Mouse (Mus musculus): ENCODE data around the gene Akain1.

Akain1 gene

DNA sequence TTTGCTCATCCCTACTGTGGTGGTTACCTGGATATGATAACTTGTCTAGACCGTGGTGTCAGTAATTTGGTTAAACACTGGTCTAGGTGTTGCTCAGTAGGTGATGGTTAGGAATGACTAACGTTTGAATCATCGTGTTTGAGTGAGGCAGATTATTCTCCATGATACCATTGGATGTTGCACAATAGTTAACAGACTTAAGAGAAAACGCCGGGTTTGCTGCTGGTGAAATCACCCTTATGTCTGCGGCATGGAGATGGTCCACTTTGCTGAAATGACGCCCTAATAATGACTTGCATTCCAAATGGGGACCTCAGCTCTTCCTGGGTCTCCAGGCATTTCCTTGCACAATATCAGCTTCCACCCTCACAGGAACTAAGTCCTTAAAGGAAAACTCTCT is 22.6 kb downstream of the Akain1 start:
- no peak for TF ChIP-seq GATA4 (IDR thresholded peaks at IDR 0.05; ENCODE audit: insufficient replicate concordance, low read length)

GRCm38 (mm10) chr17:69463037-69463436 is 23.9 kb downstream of the Akain1 start:
- no peak for TF ChIP-seq GATA4 (IDR thresholded peaks at IDR 0.05; ENCODE audit: insufficient replicate concordance, low read length)

DNA sequence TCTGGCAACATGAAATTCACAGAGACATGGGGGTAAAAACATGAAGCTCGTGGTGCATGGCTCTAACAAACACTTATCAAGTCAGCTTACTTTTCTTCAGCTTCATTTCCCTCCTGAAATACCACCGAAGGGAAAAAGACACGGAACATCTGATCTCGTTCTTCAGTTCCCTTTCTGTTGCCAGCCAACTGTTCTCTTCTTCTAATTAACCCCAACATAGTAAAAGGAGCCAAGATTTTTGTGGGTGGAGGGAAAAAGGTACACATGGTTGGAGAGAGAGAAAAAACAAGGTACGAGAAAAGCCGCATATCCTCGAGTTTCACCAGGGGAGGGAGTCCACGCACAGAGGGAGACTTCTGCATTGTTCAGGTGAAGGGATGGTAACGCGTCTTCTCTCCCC is 32.0 kb downstream of the Akain1 start:
- no peak for TF ChIP-seq GATA4 (IDR thresholded peaks at IDR 0.05; ENCODE audit: insufficient replicate concordance, low read length)

DNA sequence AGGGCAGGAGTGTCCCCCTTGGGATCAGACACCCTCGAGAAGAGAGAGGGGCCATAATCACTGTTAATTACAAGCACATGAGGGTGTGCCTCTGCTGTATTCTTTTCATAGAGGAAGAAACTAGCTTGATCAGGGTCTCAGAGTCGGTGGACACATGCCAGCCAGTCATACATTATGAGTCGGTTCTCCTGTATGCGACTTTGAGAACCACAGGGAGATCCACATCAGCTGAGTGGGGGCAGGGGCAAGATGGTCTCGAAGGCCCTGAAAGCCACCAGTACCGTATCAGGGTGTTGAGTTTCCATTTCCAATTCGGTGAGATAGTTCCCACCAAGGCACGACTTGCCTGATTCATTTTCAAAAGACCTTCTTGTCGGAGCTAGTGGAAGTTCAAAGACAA is 33.3 kb downstream of the Akain1 start:
- no peak for TF ChIP-seq GATA4 (IDR thresholded peaks at IDR 0.05; ENCODE audit: insufficient replicate concordance, low read length)

GRCm38 (mm10) chr17:69474084-69474483 is 35.0 kb downstream of the Akain1 start:
- TF ChIP-seq GATA4 (IDR thresholded peaks at IDR 0.05; ENCODE audit: insufficient replicate concordance, low read length), result no peak

DNA sequence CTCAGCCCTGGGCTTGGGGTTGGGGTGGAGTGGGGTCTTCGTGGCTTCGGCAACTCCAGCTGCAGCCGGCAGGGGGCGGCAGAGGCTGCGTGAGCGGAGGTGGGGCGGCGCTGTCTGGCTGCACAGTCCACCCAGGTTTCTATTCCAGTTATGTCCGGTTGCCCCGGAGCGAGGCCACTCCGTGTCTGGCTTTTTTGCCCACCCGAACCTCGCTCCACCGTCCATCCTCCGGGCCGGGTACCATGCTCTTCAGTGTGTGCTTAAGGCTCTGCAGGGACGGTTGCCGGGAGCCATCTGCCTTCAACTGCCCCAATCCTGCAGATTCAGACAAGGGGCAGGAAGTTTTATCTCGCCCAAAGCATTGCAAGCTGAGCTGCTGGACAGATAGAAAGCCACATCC is 36.3 kb downstream of the Akain1 start:
- no peak for TF ChIP-seq GATA4 (IDR thresholded peaks at IDR 0.05; ENCODE audit: insufficient replicate concordance, low read length)

GRCm38 (mm10) chr17:69477526-69477925 is 38.4 kb downstream of the Akain1 start:
- no peak for TF ChIP-seq GATA4 (IDR thresholded peaks at IDR 0.05; ENCODE audit: insufficient replicate concordance, low read length)

- TF ChIP-seq GATA4 (IDR thresholded peaks at IDR 0.05; ENCODE audit: insufficient replicate concordance, low read length), result no peak
Measured at GRCm38 (mm10) chr17:69479261-69479660, 40.1 kb downstream of the Akain1 start.

DNA sequence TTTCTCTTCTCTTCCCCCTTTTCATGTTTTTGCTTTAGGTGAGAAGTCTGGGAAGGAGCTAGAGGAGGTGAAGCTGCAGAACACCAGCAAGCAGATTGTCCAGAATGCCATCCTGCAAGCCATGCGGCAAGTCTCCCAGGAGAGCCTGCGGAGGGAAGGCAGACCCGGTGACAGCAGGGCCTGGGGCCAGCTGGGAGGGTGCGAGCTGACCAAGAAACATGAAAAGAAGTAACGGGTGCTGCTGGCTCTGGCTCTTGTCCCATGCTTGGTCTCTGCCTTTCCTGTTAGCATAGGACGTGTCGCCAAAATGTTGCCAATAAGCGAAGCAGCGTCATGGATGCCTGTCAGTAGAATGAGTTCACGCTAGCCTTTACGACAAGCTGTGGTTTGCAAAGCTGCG is 48.0 kb downstream of the Akain1 start:
- no peak for TF ChIP-seq GATA4 (IDR thresholded peaks at IDR 0.05; ENCODE audit: insufficient replicate concordance, low read length)

GRCm38 (mm10) chr17:69487884-69488283 is 48.8 kb downstream of the Akain1 start:
- TF ChIP-seq GATA4 (IDR thresholded peaks at IDR 0.05; ENCODE audit: insufficient replicate concordance, low read length), result no peak

- TF ChIP-seq GATA4 (IDR thresholded peaks at IDR 0.05; ENCODE audit: insufficient replicate concordance, low read length), result no peak
Measured at GRCm38 (mm10) chr17:69488826-69489225, 49.7 kb downstream of the Akain1 start.

GRCm38 (mm10) chr17:69492368-69492767 is 53.2 kb downstream of the Akain1 start:
- TF ChIP-seq GATA4 (IDR thresholded peaks at IDR 0.05; ENCODE audit: insufficient replicate concordance, low read length), result no peak

DNA sequence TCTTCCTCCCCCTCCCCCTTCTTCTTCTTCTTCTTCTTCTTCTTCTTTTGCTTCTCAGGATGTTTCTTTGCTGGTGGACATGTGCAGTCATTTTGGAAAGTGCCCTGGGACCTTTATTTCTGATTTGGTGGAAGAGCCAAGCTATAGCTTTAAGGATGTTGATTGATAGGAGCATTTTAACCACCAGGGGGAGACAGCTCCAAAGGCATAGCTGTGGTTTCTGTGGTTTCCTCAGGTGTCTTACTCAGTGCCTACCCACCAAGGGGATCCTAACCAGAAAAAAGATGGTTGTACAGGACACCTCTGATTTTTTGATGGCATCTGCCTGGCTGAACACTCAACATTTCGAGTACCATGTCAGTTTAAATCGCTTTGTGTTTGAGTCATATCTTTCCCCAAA is 56.4 kb downstream of the Akain1 start:
- TF ChIP-seq GATA4 (IDR thresholded peaks at IDR 0.05; ENCODE audit: insufficient replicate concordance, low read length), result no peak

- no peak for TF ChIP-seq GATA4 (IDR thresholded peaks at IDR 0.05; ENCODE audit: insufficient replicate concordance, low read length)
Measured at GRCm38 (mm10) chr17:69496125-69496524, 57.0 kb downstream of the Akain1 start.

- no peak for TF ChIP-seq GATA4 (IDR thresholded peaks at IDR 0.05; ENCODE audit: insufficient replicate concordance, low read length)
Measured at GRCm38 (mm10) chr17:69497315-69497714, 58.2 kb downstream of the Akain1 start.

DNA sequence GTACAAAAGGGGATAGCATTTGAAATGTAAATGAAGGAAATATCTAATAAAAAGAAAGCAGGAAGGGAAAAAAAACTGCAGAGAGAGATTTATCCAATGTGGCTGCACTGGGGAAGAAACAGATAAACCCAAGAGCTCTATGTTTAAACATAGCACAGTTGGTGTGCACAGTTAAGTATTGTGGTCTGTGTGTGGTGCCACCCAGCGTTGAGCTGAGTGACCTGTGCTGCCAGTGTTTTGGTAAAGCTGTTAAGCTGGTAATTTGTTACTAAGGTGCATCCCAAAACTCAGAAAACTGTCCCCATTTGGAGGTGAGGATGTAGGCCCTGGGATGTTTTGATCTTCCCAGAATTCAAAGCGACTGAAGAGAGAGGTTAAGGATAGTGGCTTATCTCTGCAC is 59.8 kb downstream of the Akain1 start:
- TF ChIP-seq GATA4 (IDR thresholded peaks at IDR 0.05; ENCODE audit: insufficient replicate concordance, low read length), result no peak

GRCm38 (mm10) chr17:69499441-69499840 is 60.3 kb downstream of the Akain1 start:
- no peak for TF ChIP-seq GATA4 (IDR thresholded peaks at IDR 0.05; ENCODE audit: insufficient replicate concordance, low read length)

DNA sequence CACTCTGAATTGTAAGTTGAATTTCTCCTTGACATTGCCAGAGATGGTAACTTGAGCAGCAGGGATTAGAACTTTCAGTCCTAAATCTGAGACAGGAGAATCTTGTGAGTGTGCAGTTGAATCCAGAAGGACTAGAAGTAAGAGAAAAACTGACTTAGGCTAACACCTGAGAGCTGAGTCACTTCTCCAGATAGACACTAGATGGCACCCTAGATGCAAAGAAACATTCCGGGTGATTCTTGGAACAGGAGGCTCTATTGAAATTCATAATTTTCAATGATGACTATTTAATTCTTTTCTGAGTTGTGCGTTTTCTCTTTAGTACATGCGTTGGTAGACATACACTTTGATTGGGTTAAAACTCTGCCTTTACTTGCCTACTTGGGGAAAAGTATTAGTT is 66.9 kb downstream of the Akain1 start:
- no peak for TF ChIP-seq GATA4 (IDR thresholded peaks at IDR 0.05; ENCODE audit: insufficient replicate concordance, low read length)

Data from liver, adult (tissue).